Mouse (Mus musculus): ENCODE results near the gene Slc36a2. TPM values are rescaled to one million over a fixed set of nuclear protein-coding genes. Genes with fewer than 3 reads are reported as not detected.

The Slc36a2 gene
- total RNA-seq, 1 experiment from 2014 or later = 0.14 TPM

GRCm38 (mm10) chr11:55187292-55187691 lies 2.4 kb upstream of the Slc36a2 start:
- ATAC-seq (replicated peaks; ENCODE audit: low read depth, poor library complexity, severe bottlenecking) = peak; percentile 48; the same call in 1 of the 2 replicates

GRCm38 (mm10) chr11:55184246-55184645 lies 631 bp downstream of the Slc36a2 start:
- peak; percentile 50 for ATAC-seq (replicated peaks; ENCODE audit: low read depth, poor library complexity, severe bottlenecking)

DNA sequence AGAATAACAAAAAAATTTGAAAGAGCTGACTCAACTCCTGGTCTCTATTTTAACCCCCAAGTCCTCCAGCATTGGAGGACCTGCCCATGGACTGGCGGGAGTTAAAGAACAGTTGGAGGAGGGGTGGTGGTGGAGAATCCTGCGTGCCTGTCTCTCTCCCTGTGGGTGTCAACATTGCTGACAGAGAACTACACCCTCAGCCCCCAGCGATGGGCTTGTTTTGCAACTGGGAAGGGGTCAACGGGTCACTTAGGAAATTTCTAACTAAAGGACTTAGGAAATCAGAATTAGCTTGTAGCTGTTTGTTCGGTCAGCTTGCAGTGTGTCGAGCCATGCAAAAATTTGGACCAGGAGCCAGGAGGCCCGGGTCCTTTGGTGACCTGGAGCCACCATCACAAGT lies 1.8 kb downstream of the Slc36a2 start:
- ATAC-seq (replicated peaks; ENCODE audit: low read depth, poor library complexity, severe bottlenecking) = no peak

DNA sequence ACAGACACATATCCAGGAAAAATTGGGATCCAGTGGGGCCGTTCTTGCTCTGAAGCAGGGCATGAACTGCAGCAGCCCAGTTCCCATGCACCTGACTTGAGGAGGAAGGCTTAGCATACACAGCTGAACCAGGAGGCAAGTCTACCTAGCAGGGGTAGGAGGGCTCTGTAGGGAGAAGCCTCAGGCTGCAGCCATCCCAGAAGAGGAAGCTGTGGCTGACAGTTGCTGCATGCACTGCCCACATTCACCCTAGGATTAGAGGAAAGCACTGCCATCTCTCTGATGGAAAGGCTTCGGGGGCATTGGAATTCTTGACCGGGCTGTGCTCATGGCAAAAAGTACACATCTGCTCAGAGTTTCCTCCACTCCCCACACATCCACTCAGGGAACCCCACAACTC lies 5.0 kb downstream of the Slc36a2 start:
- ATAC-seq (replicated peaks; ENCODE audit: low read depth, poor library complexity, severe bottlenecking) = peak; percentile 65

DNA sequence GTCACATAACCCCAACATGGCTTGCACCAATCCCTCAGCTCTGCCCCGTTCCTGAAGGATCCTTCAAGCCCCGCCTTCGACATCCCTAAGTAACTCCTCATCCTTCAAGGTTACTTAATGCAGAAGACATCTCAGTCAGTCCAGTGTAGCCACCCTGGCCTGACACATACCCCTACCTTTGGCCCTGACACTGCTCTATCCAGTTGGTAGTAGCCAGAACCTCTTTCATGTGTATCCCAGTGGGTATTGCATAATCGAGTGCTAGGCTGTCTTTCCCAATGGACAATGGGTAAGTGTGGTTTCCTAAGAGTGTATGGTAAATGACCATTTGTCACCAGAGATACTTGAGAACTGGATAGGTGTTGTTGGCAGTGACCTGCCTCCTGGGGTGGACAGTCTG lies 6.0 kb downstream of the Slc36a2 start:
- no peak for ATAC-seq (replicated peaks; ENCODE audit: low read depth, poor library complexity, severe bottlenecking)

DNA sequence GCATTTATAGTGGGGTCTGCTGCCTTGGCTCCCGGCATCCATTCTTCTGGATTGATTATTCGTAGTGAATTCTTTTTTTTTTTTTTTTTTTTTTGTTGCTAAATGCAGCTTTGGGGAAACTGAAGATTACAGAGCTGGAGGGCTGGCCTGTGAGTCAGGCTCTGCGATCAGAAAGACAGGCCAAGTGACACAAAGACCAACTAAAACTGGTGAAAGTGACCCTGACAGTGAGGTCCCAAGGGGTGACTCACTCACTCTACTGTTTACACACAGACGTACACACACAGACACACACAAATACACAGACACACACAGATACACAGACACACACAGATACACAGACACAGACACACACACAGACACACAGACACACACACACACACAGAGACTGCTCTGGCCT lies 14.4 kb downstream of the Slc36a2 start:
- no peak for ATAC-seq (replicated peaks; ENCODE audit: low read depth, poor library complexity, severe bottlenecking)

- ATAC-seq (replicated peaks; ENCODE audit: low read depth, poor library complexity, severe bottlenecking) = no peak
Measured at GRCm38 (mm10) chr11:55168914-55169313, 16.0 kb downstream of the Slc36a2 start.

DNA sequence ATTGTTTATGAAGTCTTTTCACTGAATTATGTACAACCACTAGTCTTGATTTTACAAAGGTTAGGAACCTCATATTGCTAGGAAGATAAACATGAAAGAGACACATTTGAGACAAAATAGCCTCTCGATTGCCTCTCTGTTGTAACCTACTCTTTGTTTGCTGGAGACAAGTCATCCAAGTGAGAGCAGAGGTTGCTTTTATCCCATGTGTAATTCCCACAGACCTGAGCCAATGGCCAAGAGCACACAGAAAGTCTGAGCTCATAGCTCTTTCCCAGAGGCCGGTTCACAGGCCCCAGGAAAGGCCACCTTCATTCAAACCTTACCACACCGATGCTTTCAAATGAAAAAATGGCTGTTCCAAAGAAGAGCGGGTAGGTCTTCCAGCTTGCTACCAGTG lies 16.4 kb downstream of the Slc36a2 start:
- no peak for ATAC-seq (replicated peaks; ENCODE audit: low read depth, poor library complexity, severe bottlenecking)

GRCm38 (mm10) chr11:55165748-55166147 lies 19.1 kb downstream of the Slc36a2 start:
- peak; percentile 76 for ATAC-seq (replicated peaks; ENCODE audit: low read depth, poor library complexity, severe bottlenecking)

- peak; percentile 84 for ATAC-seq (replicated peaks; ENCODE audit: low read depth, poor library complexity, severe bottlenecking)
Measured at GRCm38 (mm10) chr11:55164723-55165122, 20.2 kb downstream of the Slc36a2 start.

DNA sequence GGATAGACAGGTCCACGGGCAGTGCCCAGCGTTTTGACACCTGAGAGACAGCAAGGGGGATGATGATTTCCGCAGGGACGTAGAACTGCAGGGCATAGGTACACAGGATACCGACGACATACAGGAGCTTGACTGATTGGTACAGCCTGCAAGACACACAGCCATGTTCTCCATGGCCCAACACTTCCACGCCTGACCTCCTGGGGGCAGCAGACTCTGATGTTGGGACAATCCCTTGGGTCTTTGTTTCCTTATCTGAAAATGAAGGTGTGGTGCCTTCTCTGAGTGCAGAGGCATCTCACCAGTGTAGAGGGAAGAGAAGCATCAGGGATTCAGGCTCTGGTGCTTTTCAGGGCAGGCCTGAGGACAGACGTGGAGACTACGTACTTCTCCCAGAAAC lies 22.2 kb downstream of the Slc36a2 start:
- ATAC-seq (replicated peaks; ENCODE audit: low read depth, poor library complexity, severe bottlenecking) = peak; percentile 52

- ATAC-seq (replicated peaks; ENCODE audit: low read depth, poor library complexity, severe bottlenecking) = peak; percentile 67
Measured at GRCm38 (mm10) chr11:55158785-55159359, 26.0 kb downstream of the Slc36a2 start.

GRCm38 (mm10) chr11:55155070-55155421 lies 29.8 kb downstream of the Slc36a2 start:
- peak; percentile 92 for ATAC-seq (replicated peaks; ENCODE audit: low read depth, poor library complexity, severe bottlenecking)

- peak; percentile 22 for ATAC-seq (replicated peaks; ENCODE audit: low read depth, poor library complexity, severe bottlenecking)
Measured at GRCm38 (mm10) chr11:55154398-55155069, 30.3 kb downstream of the Slc36a2 start.

GRCm38 (mm10) chr11:55151608-55152007 lies 33.3 kb downstream of the Slc36a2 start, which contains the start of gene Slc36a3:
Slc36a3 (minus strand) TSS chr11:55151708.
- no peak for ATAC-seq (replicated peaks; ENCODE audit: low read depth, poor library complexity, severe bottlenecking)

DNA sequence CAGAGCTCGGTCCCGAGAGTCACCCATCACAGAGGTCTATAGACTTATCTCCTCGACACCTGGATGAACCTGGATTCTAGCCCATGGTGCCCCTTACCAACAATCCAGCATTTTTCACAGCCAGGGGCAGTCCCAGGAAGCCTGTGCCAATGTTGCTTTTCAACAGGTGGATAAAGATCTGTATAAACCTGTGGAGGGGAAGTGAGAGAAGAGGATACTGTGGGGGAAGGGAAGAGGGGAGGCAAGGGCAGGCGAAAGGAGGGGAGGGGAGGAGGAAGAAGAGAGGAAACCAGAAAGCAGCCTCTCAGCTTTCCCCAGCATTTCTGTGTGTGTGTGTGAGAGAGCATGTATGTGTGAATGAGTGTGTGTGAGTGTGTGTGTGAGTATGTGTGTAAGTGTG lies 36.4 kb downstream of the Slc36a2 start:
- ATAC-seq (replicated peaks; ENCODE audit: low read depth, poor library complexity, severe bottlenecking) = 0 out of 2 replicates have a peak, but pooled peaks have one; percentile 22

DNA sequence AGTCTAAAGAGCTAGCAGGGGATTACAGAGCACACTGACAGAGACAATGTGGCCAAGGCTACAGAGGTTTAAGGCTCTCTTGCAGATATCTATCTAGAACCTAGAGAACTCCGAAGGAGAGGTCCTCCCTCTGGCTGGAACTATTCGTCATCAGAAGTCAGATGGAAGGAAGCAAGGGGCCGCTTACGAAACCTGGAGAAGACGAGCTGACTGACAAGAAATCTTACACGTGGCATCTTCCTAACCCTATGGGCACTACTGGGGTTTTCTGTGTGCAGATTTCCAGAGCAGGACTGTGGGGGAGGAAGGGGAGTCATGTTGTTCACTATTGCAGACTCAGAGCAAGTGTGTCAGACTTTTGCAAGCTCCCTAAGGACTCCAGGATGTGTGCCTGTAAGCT lies 37.5 kb downstream of the Slc36a2 start:
- 0 out of 2 replicates have a peak, but pooled peaks have one; percentile 11 for ATAC-seq (replicated peaks; ENCODE audit: low read depth, poor library complexity, severe bottlenecking)

DNA sequence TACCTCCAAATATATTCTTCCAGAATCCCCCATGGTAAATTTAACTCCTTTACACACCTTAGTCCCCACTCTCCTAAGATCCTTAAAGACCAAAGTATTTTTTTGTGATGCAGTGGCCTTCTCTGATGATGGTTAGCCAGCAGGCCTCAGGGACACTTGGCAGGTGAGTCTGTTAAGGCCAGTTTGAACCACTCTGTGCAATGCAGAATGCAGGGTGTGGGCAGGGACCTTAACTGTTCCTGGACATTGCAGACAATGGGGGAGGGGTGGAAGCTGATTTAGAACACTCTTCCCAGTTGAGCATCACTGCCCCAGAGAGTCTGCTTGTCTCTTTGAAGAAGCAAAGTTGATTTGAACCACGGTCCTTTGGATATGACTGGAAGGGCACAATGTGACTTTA lies 38.0 kb downstream of the Slc36a2 start:
- ATAC-seq (replicated peaks; ENCODE audit: low read depth, poor library complexity, severe bottlenecking) = no peak

DNA sequence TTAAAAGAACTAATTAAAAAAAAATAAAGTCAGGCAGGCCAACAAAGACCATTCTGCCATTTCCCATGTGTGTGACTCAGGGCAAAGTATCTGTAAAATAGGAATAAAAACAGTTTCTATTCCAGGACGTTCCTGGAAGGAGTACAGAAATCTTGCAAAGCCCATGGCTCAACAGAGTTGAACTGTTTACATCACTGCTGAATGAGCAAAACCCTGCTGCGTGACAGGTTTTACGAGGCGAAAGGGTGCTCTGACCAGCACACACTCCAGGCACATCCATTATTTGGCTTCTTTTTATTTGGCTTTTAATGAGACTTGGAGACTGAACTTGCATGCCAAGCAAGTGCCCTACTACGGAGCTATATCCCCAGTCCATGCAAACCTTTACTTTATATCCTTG lies 40.9 kb downstream of the Slc36a2 start:
- no peak for ATAC-seq (replicated peaks; ENCODE audit: low read depth, poor library complexity, severe bottlenecking)

GRCm38 (mm10) chr11:55141502-55141901 lies 43.4 kb downstream of the Slc36a2 start:
- no peak for ATAC-seq (replicated peaks; ENCODE audit: low read depth, poor library complexity, severe bottlenecking)

GRCm38 (mm10) chr11:55137646-55138045 lies 47.2 kb downstream of the Slc36a2 start:
- ATAC-seq (replicated peaks; ENCODE audit: low read depth, poor library complexity, severe bottlenecking) = no peak
